Mouse (Mus musculus) hindlimb bud, embryonic 11.5 days (tissue): Measurements from ENCODE around the gene Cish.

Source experiments
- DNase-seq: peaks from one replicate; pipeline ENCODE4 v3.0.0-alpha.2; 2012; ENCODE audit warnings: low read depth, low spot score; ENCODE audit errors: extremely low spot score

Gene Cish

GRCm38 (mm10) chr9:107346081-107346480 is 50.3 kb downstream of the Cish start:
- DNase-seq, result no peak

GRCm38 (mm10) chr9:107347586-107348183 is 51.9 kb downstream of the Cish start:
- no peak for DNase-seq

GRCm38 (mm10) chr9:107349321-107349720 is 53.5 kb downstream of the Cish start:
- DNase-seq, result no peak
